Mouse (Mus musculus): ENCODE measurements around the gene Cyp2a5. TPM values are rescaled to one million over a fixed set of nuclear protein-coding genes. Genes with fewer than 3 reads are reported as not detected.
"Not testable (repeated sequence)": the region's sequence is repeated elsewhere in the genome, so short reads cannot be mapped to it uniquely, and the experiment has no call there.

Cyp2a5 gene
- polyA plus RNA-seq (2014; fragmentation: Nextera tagmentation; extraction: Ambion mirVana), result not detected in 2 replicates

DNA sequence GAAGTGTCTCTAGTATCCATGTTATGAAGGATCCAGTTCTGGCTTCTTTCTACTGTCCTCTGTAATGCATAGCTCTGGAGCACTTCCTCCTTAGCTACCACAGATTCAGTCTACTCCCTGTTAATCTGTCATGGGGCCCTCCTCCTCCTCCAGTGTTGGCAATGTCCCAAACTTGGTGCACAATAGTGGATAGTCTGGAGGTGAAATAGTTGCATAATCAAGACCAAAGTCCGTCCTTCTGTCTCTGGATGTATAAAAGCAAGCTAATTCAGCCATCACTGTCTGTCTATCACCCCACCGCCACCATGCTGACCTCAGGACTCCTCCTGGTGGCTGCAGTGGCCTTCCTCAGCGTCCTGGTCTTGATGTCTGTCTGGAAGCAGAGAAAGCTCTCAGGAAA, at the start of gene Cyp2a5:
TSS of gene Cyp2a5 (plus strand) at position 247 of the 400 bp plus-strand sequence.
- not testable (repeated sequence) for H3K4me1 ChIP-seq (ENCODE audit: control insufficient read depth, insufficient read depth, low read length); H3K9ac ChIP-seq (ENCODE audit: low read length); H3K36me3 ChIP-seq (ENCODE audit: control insufficient read depth, insufficient read depth, low read length); H3K27ac ChIP-seq (ENCODE audit: low read depth, low read length); H3K9me3 ChIP-seq (ENCODE audit: control insufficient read depth, low read length); DNase-seq (ENCODE audit: low spot score, missing footprints); H3K4me3 ChIP-seq (ENCODE audit: low read depth, low read length); H3K4me2 ChIP-seq; H3K27me3 ChIP-seq (ENCODE audit: control insufficient read depth, insufficient read depth, low read length); ATAC-seq (ENCODE audit: low FRiP score)
- WGBS, result 85% methylated on average over 3 of the region's 3 CpGs

DNA sequence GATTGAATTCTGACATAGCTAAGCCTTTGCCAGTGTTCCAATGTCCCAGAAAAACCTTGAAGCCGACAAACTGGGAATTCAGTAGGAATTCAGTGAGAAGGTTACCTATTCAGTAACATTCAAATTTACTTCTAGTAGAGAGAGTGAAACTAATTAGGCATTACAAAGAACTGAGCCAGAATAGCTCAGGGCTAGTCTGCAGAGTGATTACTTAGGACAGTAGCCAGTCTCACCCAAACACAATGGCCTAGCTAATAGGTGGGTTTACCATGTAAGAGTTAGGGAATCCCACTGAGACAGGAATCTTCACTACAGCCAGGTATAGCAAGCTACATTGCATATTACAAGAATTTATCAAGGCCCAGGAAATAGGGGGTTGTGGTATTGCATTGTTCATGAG, 49.1 kb upstream of the Cyp2a5 start:
- H3K9me3 ChIP-seq (ENCODE audit: control insufficient read depth, low read length); ATAC-seq (ENCODE audit: low FRiP score); H3K9ac ChIP-seq (ENCODE audit: low read length); H3K27ac ChIP-seq (ENCODE audit: low read depth, low read length); DNase-seq (ENCODE audit: low spot score, missing footprints); H3K4me2 ChIP-seq; H3K4me1 ChIP-seq (ENCODE audit: control insufficient read depth, insufficient read depth, low read length); H3K27me3 ChIP-seq (ENCODE audit: control insufficient read depth, insufficient read depth, low read length); H3K4me3 ChIP-seq (ENCODE audit: low read depth, low read length); H3K36me3 ChIP-seq (ENCODE audit: control insufficient read depth, insufficient read depth, low read length): not testable (repeated sequence)
- WGBS, result 66% methylated on average over 1 of the region's 1 CpGs

DNA sequence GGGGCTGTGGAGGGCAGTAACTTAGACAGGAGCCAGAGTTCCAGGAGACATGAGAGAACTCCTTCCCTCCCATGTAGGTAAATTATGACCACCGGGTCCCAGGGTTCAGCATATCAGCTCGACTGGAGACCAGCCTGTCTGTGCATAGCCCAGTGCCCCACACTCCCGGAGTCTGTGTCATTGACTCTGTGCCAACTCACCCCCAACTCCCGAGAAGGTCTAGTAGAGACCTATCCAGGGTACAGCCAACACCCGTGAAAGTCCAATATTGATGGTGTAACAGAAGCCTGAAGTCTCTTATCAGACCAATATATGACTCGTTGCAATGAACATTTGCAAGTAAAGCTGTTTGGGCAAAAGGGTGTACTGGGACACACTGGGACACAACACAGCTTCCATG, 45.1 kb upstream of the Cyp2a5 start:
- H3K27ac ChIP-seq (ENCODE audit: low read depth, low read length), result no peak overlapping the region
- H3K9me3 ChIP-seq (ENCODE audit: control insufficient read depth, low read length), result no peaks in the 10 kb centered on the region; the same call in 1 of the 2 replicates
- H3K9ac ChIP-seq (ENCODE audit: low read length), result no peak overlapping the region
- no peaks in the 10 kb centered on the region for H3K27me3 ChIP-seq (ENCODE audit: control insufficient read depth, insufficient read depth, low read length)
- no peaks in the 10 kb centered on the region for H3K36me3 ChIP-seq (ENCODE audit: control insufficient read depth, insufficient read depth, low read length)
- DNase-seq (ENCODE audit: low spot score, missing footprints), result no peak
- 87% methylated on average over 6 of the region's 6 CpGs for WGBS
- no peak overlapping the region for H3K4me3 ChIP-seq (ENCODE audit: low read depth, low read length)
- H3K4me2 ChIP-seq, result no peak overlapping the region
- no peaks in the 10 kb centered on the region for H3K4me1 ChIP-seq (ENCODE audit: control insufficient read depth, insufficient read depth, low read length)
- no peak for ATAC-seq (ENCODE audit: low FRiP score)

DNA sequence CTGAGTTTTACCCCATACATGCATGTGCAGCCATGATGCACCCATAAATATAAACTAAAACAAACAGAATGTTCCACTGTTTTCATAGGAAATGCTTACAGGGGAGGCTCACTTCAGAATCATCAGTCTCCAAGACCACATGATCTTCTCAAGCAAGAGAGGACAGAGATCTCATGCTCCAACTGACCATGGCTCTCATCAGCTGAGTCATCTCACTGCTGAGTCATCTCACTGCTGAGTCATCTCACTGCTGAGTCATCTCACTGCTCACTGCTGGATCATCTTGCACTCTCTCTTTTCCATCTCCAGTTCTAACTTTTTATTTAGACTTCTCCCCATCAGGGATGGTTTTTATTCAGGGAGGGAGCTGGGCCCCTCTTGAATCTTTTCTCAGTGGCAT, 35.0 kb upstream of the Cyp2a5 start:
- no peaks in the 10 kb centered on the region for H3K27me3 ChIP-seq (ENCODE audit: control insufficient read depth, insufficient read depth, low read length)
- no peak overlapping the region for H3K4me3 ChIP-seq (ENCODE audit: low read depth, low read length)
- no peaks in the 10 kb centered on the region for H3K4me1 ChIP-seq (ENCODE audit: control insufficient read depth, insufficient read depth, low read length)
- H3K27ac ChIP-seq (ENCODE audit: low read depth, low read length), result no peak overlapping the region
- H3K4me2 ChIP-seq, result no peak overlapping the region
- DNase-seq (ENCODE audit: low spot score, missing footprints) (no peak), ATAC-seq (ENCODE audit: low FRiP score) (no peak)
- H3K9me3 ChIP-seq (ENCODE audit: control insufficient read depth, low read length), result no peaks in the 10 kb centered on the region
- H3K9ac ChIP-seq (ENCODE audit: low read length), result no peak overlapping the region
- H3K36me3 ChIP-seq (ENCODE audit: control insufficient read depth, insufficient read depth, low read length), result no peaks in the 10 kb centered on the region

DNA sequence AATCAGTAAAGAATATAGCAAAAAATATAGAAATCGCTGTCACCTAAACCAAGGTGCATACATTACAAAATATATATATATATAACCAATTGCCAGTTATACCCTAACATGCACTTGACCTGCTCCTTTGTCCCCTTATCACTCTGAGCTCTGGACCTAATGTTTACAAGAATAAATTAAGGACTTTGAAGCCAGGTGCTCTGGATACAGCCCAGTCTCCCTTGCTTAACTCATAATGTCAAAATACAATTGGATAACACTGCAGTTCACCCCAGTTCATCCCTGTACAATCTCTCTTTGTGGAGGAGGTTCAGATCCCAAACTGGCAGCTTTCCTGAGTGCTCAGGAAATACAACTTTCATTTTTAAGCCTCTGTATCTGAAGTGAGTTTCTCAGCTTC, 34.1 kb upstream of the Cyp2a5 start:
- ATAC-seq (ENCODE audit: low FRiP score) (no peak), DNase-seq (ENCODE audit: low spot score, missing footprints) (no peak)
- H3K9ac ChIP-seq (ENCODE audit: low read length), result no peak overlapping the region
- H3K36me3 ChIP-seq (ENCODE audit: control insufficient read depth, insufficient read depth, low read length), result no peaks in the 10 kb centered on the region
- H3K4me1 ChIP-seq (ENCODE audit: control insufficient read depth, insufficient read depth, low read length), result no peaks in the 10 kb centered on the region
- H3K27ac ChIP-seq (ENCODE audit: low read depth, low read length), result no peak overlapping the region
- H3K9me3 ChIP-seq (ENCODE audit: control insufficient read depth, low read length), result no peaks in the 10 kb centered on the region
- H3K27me3 ChIP-seq (ENCODE audit: control insufficient read depth, insufficient read depth, low read length), result no peaks in the 10 kb centered on the region
- H3K4me2 ChIP-seq, result no peak overlapping the region
- H3K4me3 ChIP-seq (ENCODE audit: low read depth, low read length), result no peak overlapping the region
- WGBS, result 86% methylated on average over 1 of the region's 1 CpGs

DNA sequence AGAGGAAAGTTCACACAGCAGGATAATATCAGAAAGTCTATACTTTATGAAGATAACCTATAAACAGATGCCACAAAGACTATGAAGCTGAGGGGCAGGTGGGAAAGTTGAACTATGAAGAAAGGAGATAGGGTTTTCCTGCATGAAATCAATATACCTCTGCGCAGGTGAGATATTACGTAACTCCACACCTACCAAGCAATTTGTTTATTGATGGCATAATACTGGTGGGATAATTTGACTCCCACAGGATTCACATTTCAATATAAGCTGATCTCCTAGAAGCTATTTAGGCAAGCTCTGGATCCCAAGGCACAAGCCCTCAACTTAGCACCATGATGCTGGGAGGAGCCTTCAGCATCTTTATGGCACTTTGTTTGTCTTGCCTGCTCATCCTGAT, 26.5 kb upstream of the Cyp2a5 start, which contains the start of gene Cyp2g1:
TSS of gene Cyp2g1 (plus strand) at position 301 of the 400 bp plus-strand sequence.
- H3K36me3 ChIP-seq (ENCODE audit: control insufficient read depth, insufficient read depth, low read length), result no peaks in the 10 kb centered on the region
- H3K4me3 ChIP-seq (ENCODE audit: low read depth, low read length), result no peak within 1 kb of the TSS
- no peak within 1 kb of the TSS for H3K9ac ChIP-seq (ENCODE audit: low read length)
- H3K4me2 ChIP-seq, result no peak within 1 kb of the TSS
- no peak for DNase-seq (ENCODE audit: low spot score, missing footprints)
- no peak for ATAC-seq (ENCODE audit: low FRiP score)
- WGBS, result 93% methylated on average over 2 of the region's 2 CpGs
- H3K27ac ChIP-seq (ENCODE audit: low read depth, low read length), result no peak within 1 kb of the TSS
- no peaks in the 10 kb centered on the region; the same call in 1 of the 2 replicates for H3K9me3 ChIP-seq (ENCODE audit: control insufficient read depth, low read length)
- no peaks in the 10 kb centered on the region for H3K27me3 ChIP-seq (ENCODE audit: control insufficient read depth, insufficient read depth, low read length)
- H3K4me1 ChIP-seq (ENCODE audit: control insufficient read depth, insufficient read depth, low read length), result no peaks in the 10 kb centered on the region

DNA sequence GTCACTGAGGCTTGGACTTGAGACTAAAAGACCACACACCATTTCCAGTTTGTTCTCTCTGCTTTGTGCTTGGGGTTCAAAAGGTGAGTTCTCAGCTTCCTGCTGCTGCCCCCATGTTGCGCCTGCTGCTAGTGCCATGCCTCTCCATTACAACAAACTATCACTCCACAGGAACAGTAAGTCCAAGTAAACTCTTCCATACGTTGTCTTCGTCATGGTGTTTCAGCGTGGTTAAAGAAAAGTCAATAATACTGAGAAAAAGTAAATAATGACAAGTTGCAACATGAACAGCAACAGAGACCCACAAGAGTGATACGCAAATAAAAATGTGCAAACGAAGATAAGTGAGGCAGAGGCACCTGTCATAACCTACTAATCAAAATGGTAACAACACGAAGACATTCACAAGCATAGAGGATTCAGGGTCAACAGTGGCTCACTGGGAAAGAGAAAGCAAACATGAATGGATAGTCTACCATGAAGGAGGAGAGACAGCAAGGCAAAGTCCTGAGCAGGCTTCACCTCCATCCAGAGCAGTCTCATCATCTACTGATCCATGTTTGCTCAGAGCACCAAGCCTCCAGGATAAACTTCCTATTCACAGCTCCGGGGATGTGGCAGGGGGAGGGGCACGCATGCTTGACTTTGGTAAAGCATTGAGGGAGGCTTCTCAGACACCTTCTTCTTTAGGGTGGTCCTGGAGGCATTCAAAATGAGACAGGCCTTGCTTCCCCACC, 3.4 kb upstream of the Cyp2a5 start:
- not testable (repeated sequence) for H3K27ac ChIP-seq (ENCODE audit: low read depth, low read length); H3K4me1 ChIP-seq (ENCODE audit: control insufficient read depth, insufficient read depth, low read length); DNase-seq (ENCODE audit: low spot score, missing footprints); H3K4me2 ChIP-seq; H3K9me3 ChIP-seq (ENCODE audit: control insufficient read depth, low read length); H3K27me3 ChIP-seq (ENCODE audit: control insufficient read depth, insufficient read depth, low read length); H3K9ac ChIP-seq (ENCODE audit: low read length); ATAC-seq (ENCODE audit: low FRiP score); H3K4me3 ChIP-seq (ENCODE audit: low read depth, low read length); H3K36me3 ChIP-seq (ENCODE audit: control insufficient read depth, insufficient read depth, low read length)
- WGBS, result 80% methylated on average over 9 of the region's 9 CpGs

DNA sequence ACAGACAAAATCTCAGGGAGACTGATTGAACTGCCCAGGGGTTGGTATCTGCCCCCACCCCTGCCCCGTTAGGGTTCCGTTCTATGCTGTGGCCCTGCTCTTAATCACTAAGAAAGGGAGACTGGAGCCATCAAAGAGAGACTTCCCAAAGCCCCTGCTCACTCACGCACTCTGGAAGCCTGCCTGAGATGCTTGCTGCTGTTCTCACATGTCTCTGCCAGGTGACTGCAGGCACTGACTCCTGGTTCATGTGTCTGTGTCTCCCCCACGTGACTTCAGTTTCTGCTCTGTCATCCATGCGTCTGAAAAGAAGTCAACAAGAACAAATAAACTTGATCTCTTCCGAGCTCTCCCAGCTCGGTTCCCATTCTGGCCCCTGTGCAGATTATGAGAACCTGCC, 2.4 kb upstream of the Cyp2a5 start:
- DNase-seq (ENCODE audit: low spot score, missing footprints), result not testable (repeated sequence)

DNA sequence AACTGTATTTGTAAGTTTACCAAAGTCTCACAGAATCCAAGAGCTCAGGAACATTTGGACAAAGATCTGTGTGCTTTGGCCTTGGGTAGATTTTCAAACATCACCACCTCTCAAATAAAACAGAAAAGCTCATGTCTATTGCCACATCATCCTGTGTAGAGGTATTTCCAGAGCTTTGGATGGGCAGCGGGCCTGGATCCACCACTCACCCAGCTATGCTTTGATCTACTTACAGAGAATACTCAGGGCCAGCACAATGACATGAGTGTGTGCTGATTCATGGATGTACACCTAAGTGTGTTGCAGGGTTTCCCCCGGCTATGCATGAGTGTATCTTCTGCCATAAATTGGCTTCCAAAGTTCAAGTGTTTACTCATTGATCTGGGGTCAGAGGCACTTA, 8.3 kb downstream of the Cyp2a5 start:
- not testable (repeated sequence) for DNase-seq (ENCODE audit: low spot score, missing footprints); H3K4me2 ChIP-seq; H3K4me1 ChIP-seq (ENCODE audit: control insufficient read depth, insufficient read depth, low read length); H3K36me3 ChIP-seq (ENCODE audit: control insufficient read depth, insufficient read depth, low read length); H3K4me3 ChIP-seq (ENCODE audit: low read depth, low read length); H3K27me3 ChIP-seq (ENCODE audit: control insufficient read depth, insufficient read depth, low read length); ATAC-seq (ENCODE audit: low FRiP score); H3K27ac ChIP-seq (ENCODE audit: low read depth, low read length); H3K9ac ChIP-seq (ENCODE audit: low read length); H3K9me3 ChIP-seq (ENCODE audit: control insufficient read depth, low read length)
- WGBS, result 92% methylated on average over 2 of the region's 2 CpGs

More for the DNA sequence above, 2.4 kb upstream of the Cyp2a5 start:
- H3K4me3 ChIP-seq (ENCODE audit: low read depth, low read length); H3K27me3 ChIP-seq (ENCODE audit: control insufficient read depth, insufficient read depth, low read length); H3K27ac ChIP-seq (ENCODE audit: low read depth, low read length); ATAC-seq (ENCODE audit: low FRiP score); H3K9me3 ChIP-seq (ENCODE audit: control insufficient read depth, low read length); H3K4me2 ChIP-seq; H3K36me3 ChIP-seq (ENCODE audit: control insufficient read depth, insufficient read depth, low read length); H3K4me1 ChIP-seq (ENCODE audit: control insufficient read depth, insufficient read depth, low read length); H3K9ac ChIP-seq (ENCODE audit: low read length): not testable (repeated sequence)
- WGBS, result 79% methylated on average over 6 of the region's 7 CpGs

All from midbrain, embryonic 11.5 days (tissue).